Mouse (Mus musculus) heart, embryonic 12.5 days (tissue): ENCODE measurements around the gene Ptprh. TPM values are rescaled to one million over a fixed set of nuclear protein-coding genes. Genes with fewer than 3 reads are reported as not detected.
A peak's percentile ranks its signal among the peaks of the same experiment; 100 is the strongest.

Source experiments
- ATAC-seq: fragments of 200-750 bp; cut with Nextera tagmentation; 2 replicates; pipeline ENCODE4 v1.8.0; 2017; ENCODE audit warnings: moderate TSS enrichment, moderate library complexity; ENCODE audit not compliant: insufficient number of reproducible peaks, low FRiP score
- H3K27ac ChIP-seq: fragments of 300-500 bp; sonication (generic); 2 replicates; pipeline ENCODE4 v1.5.1; 2016; ENCODE audit warnings: mild to moderate bottlenecking, moderate library complexity; ENCODE audit not compliant: poor library complexity, severe bottlenecking
- H3K27me3 ChIP-seq: fragments of 300-500 bp; sonication (generic); replicated peaks from 2 replicates; pipeline ENCODE4 v1.6.1; 2016; ENCODE audit warnings: mild to moderate bottlenecking, moderate library complexity
- H3K36me3 ChIP-seq: fragments of 300-500 bp; sonication (generic); 2 replicates; pipeline ENCODE4 v1.6.1; 2016; ENCODE audit warnings: mild to moderate bottlenecking, moderate library complexity
- H3K4me1 ChIP-seq: fragments of 300-500 bp; sonication (generic); replicated peaks from 2 replicates; pipeline ENCODE4 v1.6.1; 2016; ENCODE audit warnings: mild to moderate bottlenecking
- H3K4me2 ChIP-seq: fragments of 300-500 bp; sonication (generic); 2 replicates; pipeline ENCODE4 v1.6.1; 2016; ENCODE audit warnings: mild to moderate bottlenecking, moderate library complexity
- H3K4me3 ChIP-seq: fragments of 300-500 bp; sonication (generic); 2 replicates; pipeline ENCODE4 v1.5.1; 2016; ENCODE audit warnings: mild to moderate bottlenecking
- H3K9ac ChIP-seq: fragments of 300-500 bp; sonication (generic); 2 replicates; pipeline ENCODE4 v1.6.1; 2016; ENCODE audit warnings: mild to moderate bottlenecking, moderate library complexity
- H3K9me3 ChIP-seq: fragments of 300-500 bp; sonication (generic); replicated peaks from 2 replicates; pipeline ENCODE4 v1.6.1; 2016; ENCODE audit warnings: mild to moderate bottlenecking, moderate library complexity
- WGBS: fragments of 180-500 bp; shearing (Covaris S2); methylation state at CpG from one replicate; pipeline ENCODE4 v1.1.7; 2016; 5-methylcytosine and 5-hydroxymethylcytosine counted together
- polyA plus RNA-seq: library from polyadenylated mRNA; unstranded; fragments of >200 nt; fragmentation: Nextera tagmentation; extraction: Ambion mirVana; gene quantifications from 2 replicates; pipeline ENCODE4 v1.2.1, GENCODE M21; 2016

Gene Ptprh
- polyA plus RNA-seq, 1 experiment from 2014 or later, result not detected

DNA sequence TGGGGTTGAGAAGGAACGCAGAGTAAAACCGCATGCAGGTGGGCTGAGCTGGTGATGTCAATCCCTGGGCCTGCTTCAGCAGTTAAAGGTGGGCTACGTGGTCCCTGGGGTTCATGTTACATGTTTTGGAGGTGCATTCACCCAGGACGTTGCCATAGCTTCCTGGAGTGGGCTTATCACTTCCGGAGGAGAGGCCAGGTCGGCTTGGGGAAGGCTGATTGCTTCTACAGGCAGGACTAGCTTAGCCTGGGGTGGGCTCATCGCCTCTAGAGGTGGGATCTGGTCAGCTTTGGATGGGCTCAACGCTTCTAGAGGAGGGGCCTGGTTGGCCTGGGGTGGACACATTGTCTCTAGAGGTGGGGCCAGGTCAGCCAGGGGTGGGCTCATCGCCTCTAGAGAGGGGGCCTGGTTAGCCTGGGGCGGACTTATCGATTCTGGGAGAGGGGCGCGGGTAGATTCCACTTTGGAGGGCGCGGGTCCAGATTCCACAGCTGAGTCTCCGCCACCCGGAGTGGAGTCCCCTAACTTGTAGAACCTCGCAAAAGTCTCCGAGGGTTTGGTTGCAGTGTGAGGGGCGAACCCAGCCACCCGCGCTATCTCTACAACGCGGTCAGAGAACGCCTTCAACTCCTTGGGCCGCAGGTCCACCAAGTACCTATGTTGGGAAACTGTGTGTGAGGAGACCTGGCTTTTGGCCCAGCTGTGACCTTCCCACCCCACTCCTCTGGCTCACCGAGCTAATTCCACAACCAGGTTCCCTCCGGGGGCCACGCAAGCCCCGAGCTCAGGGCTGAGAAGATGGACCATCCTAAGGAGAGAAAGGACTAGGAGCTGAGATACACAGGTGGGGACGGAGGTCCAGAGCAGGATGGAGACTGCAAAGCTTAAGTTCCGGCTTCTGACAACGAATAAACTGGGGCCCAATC is 80.4 kb downstream of the Ptprh start:
- Histone ChIP-seq H3K9ac (0 out of 2 replicates have a peak overlapping the region, but pooled peaks have one; percentile 40), H3K27ac (peak overlapping the region; percentile 94), H3K9me3 (no peaks in the 10 kb centered on the region), H3K4me1 (peaks cover 52% of the 10 kb centered on the region), H3K4me3 (peak overlapping the region; percentile 61; the same call in 1 of the 2 replicates), H3K36me3 (peaks cover 19% of the 10 kb centered on the region), H3K27me3 (peaks cover 15% of the 10 kb centered on the region), H3K4me2 (peak overlapping the region; percentile 77)
- WGBS, result 77% methylated on average over 33 of the region's 33 CpGs
- no peak for ATAC-seq

GRCm38 (mm10) chr7:4522292-4522691 is 81.5 kb downstream of the Ptprh start:
- H3K4me2 ChIP-seq, result peak overlapping the region; percentile 77

GRCm38 (mm10) chr7:4521231-4522003 is 82.4 kb downstream of the Ptprh start:
- Histone ChIP-seq H3K27ac (peak overlapping the region; percentile 94), H3K36me3 (peaks cover 26% of the 10 kb centered on the region), H3K27me3 (no peaks in the 10 kb centered on the region; the same call in 1 of the 2 replicates), H3K4me3 (peak overlapping the region; percentile 61), H3K9ac (peak overlapping the region; percentile 86), H3K4me1 (peaks cover 53% of the 10 kb centered on the region), H3K4me2 (peak overlapping the region; percentile 77), H3K9me3 (no peaks in the 10 kb centered on the region)
- 19% methylated on average over 32 of the region's 32 CpGs for WGBS
- ATAC-seq, result peak; percentile 13; the same call in 1 of the 2 replicates

More at GRCm38 (mm10) chr7:4522292-4522691, 81.5 kb downstream of the Ptprh start:
- Histone ChIP-seq H3K36me3 (peaks cover 26% of the 10 kb centered on the region), H3K27ac (peak overlapping the region; percentile 94), H3K9ac (peak overlapping the region; percentile 86), H3K9me3 (no peaks in the 10 kb centered on the region), H3K27me3 (peaks cover 6% of the 10 kb centered on the region), H3K4me1 (peaks cover 56% of the 10 kb centered on the region), H3K4me3 (peak overlapping the region; percentile 61)
- ATAC-seq, result peak; percentile 40
- 26% methylated on average over 6 of the region's 6 CpGs for WGBS

DNA sequence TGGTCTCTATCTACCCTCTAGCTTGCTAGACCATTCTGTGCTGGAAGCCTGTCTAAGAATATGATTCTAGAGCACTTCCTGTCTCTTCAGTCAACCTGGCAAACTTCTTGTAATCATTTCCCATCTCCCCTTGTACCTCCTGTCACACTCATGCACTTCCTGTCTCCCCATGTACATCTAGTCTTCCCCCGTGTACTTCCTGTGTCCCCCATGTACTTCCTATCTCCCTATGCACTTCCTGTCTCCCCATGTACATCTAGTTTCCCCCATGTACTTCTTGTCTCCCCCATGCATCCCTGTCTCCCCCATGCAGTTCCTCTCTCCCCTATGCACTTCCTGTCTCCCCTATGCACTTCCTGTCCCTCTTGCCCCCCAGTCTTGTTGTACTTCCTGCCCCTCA is 85.4 kb downstream of the Ptprh start:
- WGBS, result 68% methylated on average over 1 of the region's 1 CpGs
- Histone ChIP-seq H3K9ac (0 out of 2 replicates have a peak overlapping the region, but pooled peaks have one; percentile 32), H3K4me2 (peak overlapping the region; percentile 77), H3K9me3 (no peaks in the 10 kb centered on the region), H3K27me3 (no peaks in the 10 kb centered on the region; the same call in 1 of the 2 replicates), H3K4me3 (peak overlapping the region; percentile 34; the same call in 1 of the 2 replicates), H3K4me1 (peaks cover 76% of the 10 kb centered on the region), H3K36me3 (peaks cover 26% of the 10 kb centered on the region), H3K27ac (peak overlapping the region; percentile 53)
- no peak for ATAC-seq

GRCm38 (mm10) chr7:4516332-4517050 is 87.3 kb downstream of the Ptprh start, which contains the start of gene Tnnt1:
Gene Tnnt1, minus strand, starts transcription at chr7:4516382.
- WGBS, result 26% methylated on average over 3 of the region's 4 CpGs
- ATAC-seq, result peak; percentile 67
- Histone ChIP-seq H3K27ac (peak within 1 kb of the TSS; percentile 97), H3K9ac (peak within 1 kb of the TSS; percentile 74), H3K4me1 (peaks cover 84% of the 10 kb centered on the region), H3K27me3 (no peaks in the 10 kb centered on the region; the same call in 1 of the 2 replicates), H3K4me2 (peak within 1 kb of the TSS; percentile 61), H3K4me3 (peak within 1 kb of the TSS; percentile 33), H3K9me3 (no peaks in the 10 kb centered on the region), H3K36me3 (peaks cover 26% of the 10 kb centered on the region)

DNA sequence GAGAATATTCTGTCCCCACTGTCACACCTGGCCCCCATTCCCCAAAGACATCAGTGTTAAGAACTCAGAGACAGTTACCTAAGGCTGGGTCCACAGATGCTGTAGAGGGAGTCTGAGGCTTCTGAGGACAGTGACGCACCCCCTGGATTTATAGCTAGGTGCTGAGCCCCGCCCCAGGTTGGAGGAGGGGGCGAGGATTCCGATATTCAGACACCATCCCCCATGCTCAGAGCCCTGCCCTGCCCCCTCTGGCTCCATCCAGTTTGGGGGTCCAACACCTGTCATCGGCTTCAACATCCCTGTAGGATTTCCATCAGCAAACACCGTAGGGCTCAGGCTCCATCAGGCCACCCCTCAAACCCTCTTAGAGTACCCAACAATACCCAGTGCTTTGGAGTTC is 88.0 kb downstream of the Ptprh start:
- Histone ChIP-seq H3K4me1 (peaks cover 84% of the 10 kb centered on the region), H3K36me3 (peaks cover 25% of the 10 kb centered on the region), H3K4me3 (peak overlapping the region; percentile 33), H3K27ac (peak overlapping the region; percentile 97), H3K9me3 (no peaks in the 10 kb centered on the region), H3K4me2 (peak overlapping the region; percentile 61), H3K9ac (peak overlapping the region; percentile 74), H3K27me3 (no peaks in the 10 kb centered on the region)
- WGBS, result 45% methylated on average over 6 of the region's 6 CpGs
- ATAC-seq, result peak; percentile 17; the same call in 1 of the 2 replicates

GRCm38 (mm10) chr7:4513829-4514712 is 89.8 kb downstream of the Ptprh start:
- Histone ChIP-seq H3K27me3 (no peaks in the 10 kb centered on the region), H3K4me2 (peak overlapping the region; percentile 61), H3K27ac (peak overlapping the region; percentile 97), H3K4me1 (peaks cover 85% of the 10 kb centered on the region), H3K4me3 (peak overlapping the region; percentile 33), H3K9ac (peak overlapping the region; percentile 74), H3K36me3 (peaks cover 12% of the 10 kb centered on the region; the same call in 1 of the 2 replicates), H3K9me3 (no peaks in the 10 kb centered on the region)
- ATAC-seq, result peak; percentile 25; the same call in 1 of the 2 replicates
- 39% methylated on average over 6 of the region's 6 CpGs for WGBS

DNA sequence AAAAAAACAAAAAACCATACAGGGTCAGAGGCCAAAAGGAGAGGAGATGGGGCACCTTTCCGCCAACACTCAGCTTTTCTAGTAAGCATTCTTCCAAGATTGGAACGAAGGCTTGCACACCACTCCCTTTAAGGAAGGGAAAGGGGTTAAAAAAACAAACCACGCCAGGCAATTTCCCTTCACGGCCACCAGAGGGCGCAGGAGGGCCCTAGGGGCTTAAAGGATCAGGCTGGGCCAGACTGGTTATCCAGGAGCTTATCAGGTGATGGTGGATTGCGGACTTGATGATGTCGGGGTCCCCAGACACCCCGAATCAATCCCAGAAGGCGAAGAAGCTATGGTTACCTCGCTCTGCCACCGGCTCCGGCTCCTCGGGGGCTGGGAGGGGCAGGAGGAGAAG is 90.6 kb downstream of the Ptprh start:
- H3K9me3 ChIP-seq, result no peaks in the 10 kb centered on the region
- peak overlapping the region; percentile 33 for H3K4me3 ChIP-seq
- no peak for ATAC-seq
- peak overlapping the region; percentile 74; the same call in 1 of the 2 replicates for H3K9ac ChIP-seq
- peaks cover 82% of the 10 kb centered on the region for H3K4me1 ChIP-seq
- peaks cover 9% of the 10 kb centered on the region for H3K36me3 ChIP-seq
- WGBS, result 17% methylated on average over 13 of the region's 13 CpGs
- no peaks in the 10 kb centered on the region for H3K27me3 ChIP-seq
- H3K4me2 ChIP-seq, result peak overlapping the region; percentile 61
- peak overlapping the region; percentile 97 for H3K27ac ChIP-seq

DNA sequence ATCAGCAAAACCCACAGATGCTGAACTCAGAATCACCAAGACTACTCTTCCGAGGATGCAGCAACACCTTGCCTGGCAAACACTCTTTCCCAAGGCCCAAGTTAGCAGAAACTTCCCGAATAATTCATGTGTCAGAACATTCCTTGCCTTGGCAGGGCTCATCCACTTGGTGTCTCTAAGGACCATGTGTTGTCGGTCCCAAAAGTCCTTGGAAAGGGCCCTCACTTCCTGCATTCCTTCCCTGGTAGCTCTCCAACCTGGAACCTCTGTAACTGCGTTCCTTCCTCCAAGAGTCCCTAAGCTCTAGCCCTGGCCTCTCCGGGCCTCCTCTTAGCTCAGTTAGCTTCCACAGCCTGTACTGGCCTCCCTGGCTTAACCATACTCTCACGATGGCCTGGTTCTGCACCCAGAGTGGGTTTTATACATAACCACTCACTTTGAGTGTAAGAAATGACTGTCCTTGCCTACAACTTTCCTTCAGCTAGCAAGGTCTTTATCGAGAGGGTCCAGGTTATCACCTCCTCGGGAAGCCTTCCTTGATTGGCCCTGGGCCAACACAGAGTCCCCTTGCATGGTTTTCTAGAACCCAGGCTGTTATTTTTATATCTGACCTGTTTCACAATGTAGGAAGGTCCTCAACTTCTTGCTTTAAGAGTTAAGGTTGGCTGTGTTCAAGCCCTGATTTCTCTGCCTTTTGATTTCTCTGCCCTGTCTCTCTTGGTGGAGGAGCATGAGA is 92.2 kb downstream of the Ptprh start:
- no peaks in the 10 kb centered on the region for H3K27me3 ChIP-seq
- no peak for ATAC-seq
- no peaks in the 10 kb centered on the region for H3K9me3 ChIP-seq
- peak overlapping the region; percentile 28 for H3K4me3 ChIP-seq
- H3K4me1 ChIP-seq, result peaks cover 79% of the 10 kb centered on the region
- WGBS, result 36% methylated on average over 8 of the region's 8 CpGs
- peak overlapping the region; percentile 80 for H3K27ac ChIP-seq
- H3K9ac ChIP-seq, result peak overlapping the region; percentile 45; the same call in 1 of the 2 replicates
- peak overlapping the region; percentile 61 for H3K4me2 ChIP-seq
- H3K36me3 ChIP-seq, result peaks cover 15% of the 10 kb centered on the region
